Mouse (Mus musculus) heart, postnatal 4 days (tissue): Measurements from ENCODE around the gene Krtap4-16. TPM values are rescaled to one million over a fixed set of nuclear protein-coding genes. Genes with fewer than 3 reads are reported as not detected.
"Not testable (repeated sequence)": the region's sequence is repeated elsewhere in the genome, so short reads cannot be mapped to it uniquely, and the experiment has no call there.

Source experiments
- DNase-seq: peaks from one replicate; pipeline ENCODE4 v3.0.0; 2021
- total RNA-seq, 2 experiments: library from RNA; stranded (reverse); gene quantifications; 2 replicates each; pipeline ENCODE4 v1.2.3; 2021

The Krtap4-16 gene
- not detected for total RNA-seq

- DNase-seq = no peak
Measured at GRCm38 (mm10) chr11:99851508-99851907, at the start of gene Krtap4-16. TSS of gene Krtap4-16 (minus strand) at chr11:99851608.

- not testable (repeated sequence) for DNase-seq
Measured at GRCm38 (mm10) chr11:99878887-99879286, 27.5 kb upstream of the Krtap4-16 start, which contains the start of gene Gm11567. TSS of gene Gm11567 (plus strand) at chr11:99879187.

GRCm38 (mm10) chr11:99873089-99873488 lies 21.7 kb upstream of the Krtap4-16 start, which contains the start of gene Krtap9-1:
TSS of gene Krtap9-1 (plus strand) at chr11:99873389.
- DNase-seq = not testable (repeated sequence)

GRCm38 (mm10) chr11:99864176-99864575 lies 12.8 kb upstream of the Krtap4-16 start, which contains the start of gene Gm11559:
TSS of gene Gm11559 (plus strand) at chr11:99864476.
- not testable (repeated sequence) for DNase-seq

GRCm38 (mm10) chr11:99858761-99859160 lies 7.4 kb upstream of the Krtap4-16 start:
- no peak for DNase-seq

- DNase-seq = no peak
Measured at GRCm38 (mm10) chr11:99857617-99858016, 6.2 kb upstream of the Krtap4-16 start, which contains the start of gene Gm11568. TSS of gene Gm11568 (plus strand) at chr11:99857917.

- DNase-seq = no peak
Measured at GRCm38 (mm10) chr11:99854121-99854520, 2.7 kb upstream of the Krtap4-16 start.

- DNase-seq = no peak
Measured at GRCm38 (mm10) chr11:99846746-99847145, 4.7 kb downstream of the Krtap4-16 start.

- no peak for DNase-seq
Measured at GRCm38 (mm10) chr11:99842185-99842584, 9.2 kb downstream of the Krtap4-16 start.

- no peak for DNase-seq
Measured at GRCm38 (mm10) chr11:99837966-99838365, 13.4 kb downstream of the Krtap4-16 start, which contains the start of gene 2300003K06Rik. TSS of gene 2300003K06Rik (minus strand) at chr11:99838066.

- not testable (repeated sequence) for DNase-seq
Measured at GRCm38 (mm10) chr11:99815566-99815965, 35.8 kb downstream of the Krtap4-16 start, which contains the start of gene Gm11564. TSS of gene Gm11564 (minus strand) at chr11:99815666.

GRCm38 (mm10) chr11:99809792-99810191 lies 41.6 kb downstream of the Krtap4-16 start, which contains the start of gene Krtap4-13:
TSS of gene Krtap4-13 (minus strand) at chr11:99809892.
- not testable (repeated sequence) for DNase-seq

GRCm38 (mm10) chr11:99804346-99804745 lies 47.1 kb downstream of the Krtap4-16 start, which contains the start of gene Gm11554:
TSS of gene Gm11554 (minus strand) at chr11:99804446.
- not testable (repeated sequence) for DNase-seq

Other genes with a start within 250 kb of the Krtap4-16 start
- gene Gm11938, start 248.3 kb downstream of the Krtap4-16 start, total RNA-seq = not detected
- gene Gm11937, start 241.4 kb downstream of the Krtap4-16 start, total RNA-seq = not detected
- gene Krtap2-4, start 236.8 kb downstream of the Krtap4-16 start, total RNA-seq = not detected
- gene Gm11562, start 231.2 kb downstream of the Krtap4-16 start, total RNA-seq = not detected
- gene Krtap4-1, start 223.4 kb downstream of the Krtap4-16 start, total RNA-seq = not detected
- gene Krtap4-2, start 216.5 kb downstream of the Krtap4-16 start, total RNA-seq = not detected
- not detected for gene Krtap4-7, start 207.5 kb downstream of the Krtap4-16 start, total RNA-seq
- not detected for gene Gm11555, start 201.4 kb downstream of the Krtap4-16 start, total RNA-seq
- gene Gm11563, start 192.6 kb downstream of the Krtap4-16 start, total RNA-seq = not detected
- gene Krtap4-6, start 185.6 kb downstream of the Krtap4-16 start, total RNA-seq = not detected
- not detected for gene Gm14190, start 160.9 kb downstream of the Krtap4-16 start, total RNA-seq
- gene Gm14180, start 117.3 kb downstream of the Krtap4-16 start, total RNA-seq = not detected
- not detected for gene Gm11595, start 78.7 kb downstream of the Krtap4-16 start, total RNA-seq
- gene Krtap4-8, start 70.9 kb downstream of the Krtap4-16 start, total RNA-seq = not detected
- gene Krtap4-9, start 66.4 kb downstream of the Krtap4-16 start, total RNA-seq = not detected
- gene Gm11596, start 58.1 kb downstream of the Krtap4-16 start, total RNA-seq = not detected
- gene Gm11569, start 52.7 kb downstream of the Krtap4-16 start, total RNA-seq = not detected
- gene Gm11554, start 47.2 kb downstream of the Krtap4-16 start, total RNA-seq = not detected
- gene Krtap4-13, start 41.7 kb downstream of the Krtap4-16 start, total RNA-seq = not detected
- gene Gm11564, start 35.9 kb downstream of the Krtap4-16 start, total RNA-seq = not detected
- gene 2300003K06Rik, start 13.5 kb downstream of the Krtap4-16 start, total RNA-seq = not detected
- gene Gm11568, start 6.3 kb upstream of the Krtap4-16 start, total RNA-seq = not detected
- gene Gm11559, start 12.9 kb upstream of the Krtap4-16 start, total RNA-seq = not detected
- gene Krtap9-1, start 21.8 kb upstream of the Krtap4-16 start, total RNA-seq = not detected
- gene Gm11567, start 27.6 kb upstream of the Krtap4-16 start, total RNA-seq = not detected
- not detected for gene Krtap31-1, start 56.3 kb upstream of the Krtap4-16 start, total RNA-seq
- gene Gm11565, start 63.1 kb upstream of the Krtap4-16 start, total RNA-seq = not detected
- gene Krtap31-2, start 84.7 kb upstream of the Krtap4-16 start, total RNA-seq = not detected
- gene Krtap9-5, start 96.9 kb upstream of the Krtap4-16 start, total RNA-seq = not detected
- gene Krtap29-1, start 127.4 kb upstream of the Krtap4-16 start, total RNA-seq = not detected
- not detected for gene Krtap16-1, start 135.0 kb upstream of the Krtap4-16 start, total RNA-seq
- not detected for gene Krtap17-1, start 142.4 kb upstream of the Krtap4-16 start, total RNA-seq
- gene Krt33a, start 164.6 kb upstream of the Krtap4-16 start, total RNA-seq = not detected
- gene Krt33b, start 178.3 kb upstream of the Krtap4-16 start, total RNA-seq = not detected
- not detected for gene Krt34, start 189.9 kb upstream of the Krtap4-16 start, total RNA-seq
- not detected for gene Krt31, start 198.9 kb upstream of the Krtap4-16 start, total RNA-seq
- not detected for gene Krt32, start 236.6 kb upstream of the Krtap4-16 start, total RNA-seq
- gene Krt35, start 244.6 kb upstream of the Krtap4-16 start, total RNA-seq = not detected